Mouse (Mus musculus) myocyte (in vitro differentiated cells): ENCODE measurements around the gene Grm8. TPM values are rescaled to one million over a fixed set of nuclear protein-coding genes. Genes with fewer than 3 reads are reported as not detected.

Experiments used
- H3K27me3 ChIP-seq: one replicate; pipeline ENCODE4 v1.6.1; 2011; ENCODE audit not compliant: control insufficient read depth, insufficient read depth, insufficient read length
- H3K36me3 ChIP-seq: one replicate; pipeline ENCODE4 v1.6.1; 2011; ENCODE audit not compliant: control insufficient read depth, insufficient read depth
- H3K4me2 ChIP-seq: one replicate; pipeline ENCODE4 v1.6.1; 2011; ENCODE audit warnings: low read depth, control low read depth
- H3K4me3 ChIP-seq: one replicate; pipeline ENCODE4 v1.5.1; 2011; ENCODE audit warnings: mild to moderate bottlenecking, control low read depth, moderate library complexity
- H3K79me2 ChIP-seq: one replicate; pipeline ENCODE4 v1.6.1; 2011; ENCODE audit not compliant: control insufficient read depth, insufficient read depth
- H3ac ChIP-seq: one replicate; pipeline ENCODE4 v1.6.1; 2011; ENCODE audit not compliant: control insufficient read depth, insufficient read length
- CEBPB ChIP-seq: IDR thresholded peaks from 2 replicates; pipeline ENCODE4 v1.6.1; 2011; ENCODE audit warnings: mild to moderate bottlenecking, moderate library complexity; ENCODE audit not compliant: poor library complexity, insufficient read depth, severe bottlenecking
- E2F4 ChIP-seq: IDR thresholded peaks from one replicate; pipeline ENCODE4 v1.6.1; 2011; ENCODE audit warnings: mild to moderate bottlenecking, control low read depth, moderate library complexity; ENCODE audit not compliant: insufficient read depth
- MAX ChIP-seq: IDR thresholded peaks from one replicate; pipeline ENCODE4 v1.6.1; 2011; ENCODE audit warnings: low read depth, mild to moderate bottlenecking, control low read depth
- MYOD1 ChIP-seq, 3 experiments: IDR thresholded peaks; one replicate each; pipeline ENCODE4 v1.6.1; 2011; ENCODE audit warnings: control low read depth in 2 of 3, low read depth in 2 of 3, mild to moderate bottlenecking in 2 of 3, moderate library complexity in 1 of 3; ENCODE audit not compliant: insufficient read length in 2 of 3, control insufficient read depth in 1 of 3
- MYOG ChIP-seq, 3 experiments: IDR thresholded peaks; one replicate each; pipeline ENCODE4 v1.6.1; 2011; ENCODE audit warnings: control low read depth in 2 of 3, low read depth in 2 of 3, mild to moderate bottlenecking in 2 of 3; ENCODE audit not compliant: insufficient read length in 2 of 3, control insufficient read depth in 1 of 3, insufficient read depth in 1 of 3
- POLR2A ChIP-seq: IDR thresholded peaks from one replicate; pipeline ENCODE4 v1.6.1; 2011; ENCODE audit warnings: low read depth, mild to moderate bottlenecking, control low read depth, moderate library complexity; ENCODE audit not compliant: insufficient read length
- POLR2AphosphoS2 ChIP-seq: IDR thresholded peaks from one replicate; pipeline ENCODE4 v1.6.1; 2011; ENCODE audit warnings: low read depth, control low read depth; ENCODE audit not compliant: insufficient read length
- REST ChIP-seq: IDR thresholded peaks from one replicate; pipeline ENCODE4 v1.6.1; 2011; ENCODE audit warnings: mild to moderate bottlenecking, control low read depth, moderate library complexity; ENCODE audit not compliant: insufficient read depth, insufficient read length
- SRF ChIP-seq: IDR thresholded peaks from one replicate; pipeline ENCODE4 v1.6.1; 2011; ENCODE audit warnings: low read depth; ENCODE audit not compliant: control insufficient read depth, insufficient read length
- TCF12 ChIP-seq: IDR thresholded peaks from one replicate; pipeline ENCODE4 v1.6.1; 2011; ENCODE audit warnings: mild to moderate bottlenecking, control low read depth; ENCODE audit not compliant: poor library complexity, insufficient read depth, severe bottlenecking
- TCF3 ChIP-seq: IDR thresholded peaks from one replicate; pipeline ENCODE4 v1.6.1; 2011; ENCODE audit warnings: low read depth, control low read depth; ENCODE audit not compliant: insufficient read length
- USF1 ChIP-seq: IDR thresholded peaks from one replicate; pipeline ENCODE4 v1.6.1; 2011; ENCODE audit warnings: low read depth, mild to moderate bottlenecking, control low read depth, moderate library complexity
- polyA plus RNA-seq: library from polyadenylated mRNA; unstranded; fragments of >200 nt; fragmentation: generic; extraction: Trizol; gene quantifications from one replicate; pipeline ENCODE4 v1.2.1, GENCODE M21; 2012; ENCODE audit warnings: missing spikeins

The Grm8 gene
- polyA plus RNA-seq, 1 experiment: not detected

- no peaks in the 10 kb centered on the region for H3K36me3 ChIP-seq
- H3K27me3 ChIP-seq: no peaks in the 10 kb centered on the region
- H3K4me2 ChIP-seq: no peak overlapping the region
- H3K79me2 ChIP-seq: no peaks in the 10 kb centered on the region
- H3K4me3 ChIP-seq: no peak overlapping the region
- TF ChIP-seq MYOG (IDR thresholded peaks at IDR 0.05; ENCODE audit: control insufficient read depth in 1 of 3, insufficient read depth in 1 of 3, insufficient read length in 2 of 3, low read depth in 2 of 3): no peak
- no peak for TF ChIP-seq TCF3
- TF ChIP-seq REST: no peak
- H3ac ChIP-seq: no peak overlapping the region
Observed at GRCm38 (mm10) chr6:27408473-27408872, 726.5 kb downstream of the Grm8 start.

DNA sequence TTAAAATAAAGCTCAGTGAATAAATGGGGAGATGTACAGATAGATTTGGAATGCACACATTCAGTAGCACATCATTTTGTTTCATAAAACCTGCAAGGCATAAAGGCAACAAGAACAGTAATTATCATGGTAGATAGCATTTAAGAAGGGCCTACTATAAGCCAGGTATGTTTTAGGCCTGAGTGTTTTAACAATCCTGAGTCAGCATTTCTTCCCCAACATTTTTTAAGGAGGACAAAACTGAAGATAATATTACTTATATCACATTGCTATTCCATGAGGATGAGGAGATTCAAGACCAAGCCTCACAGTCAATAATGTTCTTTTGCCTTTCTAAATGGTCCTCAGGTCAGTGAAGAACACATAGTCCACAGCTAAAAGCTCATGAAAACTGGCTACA lies 762.6 kb downstream of the Grm8 start:
- H3K27me3 ChIP-seq: no peaks in the 10 kb centered on the region

DNA sequence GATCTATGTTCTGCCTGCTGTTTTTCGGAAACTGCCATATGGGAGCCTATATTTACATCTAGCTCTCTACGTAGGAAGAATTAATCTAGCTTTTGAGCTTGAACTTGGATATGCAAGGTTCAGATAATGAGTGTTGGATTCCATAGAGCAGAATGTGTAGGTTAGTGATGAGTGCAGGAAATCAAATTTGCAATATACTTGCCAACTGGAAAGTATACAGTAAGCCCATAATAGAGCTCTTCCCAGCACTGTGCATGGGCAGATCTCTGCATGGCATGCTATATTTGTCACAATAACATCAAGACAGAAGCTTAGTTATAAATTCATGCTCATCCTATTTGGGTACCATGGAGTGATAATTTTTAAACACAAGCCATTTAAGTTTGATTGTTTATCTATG lies 763.9 kb downstream of the Grm8 start:
- Histone ChIP-seq H3K4me2 (no peak overlapping the region), H3K79me2 (no peaks in the 10 kb centered on the region), H3K4me3 (no peak overlapping the region), H3K27me3 (no peaks in the 10 kb centered on the region), H3ac (no peak overlapping the region), H3K36me3 (no peaks in the 10 kb centered on the region)
- TF ChIP-seq TCF3: no peak
- TF ChIP-seq MYOD1 (IDR thresholded peaks at IDR 0.05; ENCODE audit: control insufficient read depth in 1 of 3, insufficient read length in 2 of 3, low read depth in 2 of 3): no peak
- no peak for TF ChIP-seq E2F4
- no peak for TF ChIP-seq MYOG (IDR thresholded peaks at IDR 0.05; ENCODE audit: control insufficient read depth in 1 of 3, insufficient read depth in 1 of 3, insufficient read length in 2 of 3, low read depth in 2 of 3)
- TF ChIP-seq TCF12: no peak
- no peak for TF ChIP-seq SRF
- no peak for TF ChIP-seq CEBPB
- no peak for TF ChIP-seq POLR2A
- TF ChIP-seq USF1: no peak
- no peak for TF ChIP-seq MAX
- TF ChIP-seq REST: no peak
- TF ChIP-seq POLR2AphosphoS2: no peak

More for the DNA sequence above, 762.6 kb downstream of the Grm8 start:
- no peaks in the 10 kb centered on the region for H3K36me3 ChIP-seq
- no peak for TF ChIP-seq CEBPB
- no peak for TF ChIP-seq MAX
- no peak for TF ChIP-seq TCF3
- no peak for TF ChIP-seq POLR2A
- no peak for TF ChIP-seq SRF
- no peak for TF ChIP-seq E2F4
- TF ChIP-seq POLR2AphosphoS2: no peak
- no peak for TF ChIP-seq USF1
- TF ChIP-seq MYOG (IDR thresholded peaks at IDR 0.05; ENCODE audit: control insufficient read depth in 1 of 3, insufficient read depth in 1 of 3, insufficient read length in 2 of 3, low read depth in 2 of 3): no peak
- TF ChIP-seq TCF12: no peak
- TF ChIP-seq REST: no peak
- no peak for TF ChIP-seq MYOD1 (IDR thresholded peaks at IDR 0.05; ENCODE audit: control insufficient read depth in 1 of 3, insufficient read length in 2 of 3, low read depth in 2 of 3)
- H3K79me2 ChIP-seq: no peaks in the 10 kb centered on the region
- no peak overlapping the region for H3ac ChIP-seq
- no peak overlapping the region for H3K4me2 ChIP-seq
- H3K4me3 ChIP-seq: no peak overlapping the region

GRCm38 (mm10) chr6:27363775-27364174 lies 771.2 kb downstream of the Grm8 start:
- TF ChIP-seq TCF12 (no peak), MYOG (IDR thresholded peaks at IDR 0.05; ENCODE audit: control insufficient read depth in 1 of 3, insufficient read depth in 1 of 3, insufficient read length in 2 of 3, low read depth in 2 of 3) (no peak), E2F4 (no peak), MAX (no peak), CEBPB (no peak), SRF (no peak), MYOD1 (IDR thresholded peaks at IDR 0.05; ENCODE audit: control insufficient read depth in 1 of 3, insufficient read length in 2 of 3, low read depth in 2 of 3) (no peak), TCF3 (no peak), REST (no peak), USF1 (no peak), POLR2A (no peak)

GRCm38 (mm10) chr6:27360440-27360839 lies 774.5 kb downstream of the Grm8 start:
- no peak overlapping the region for H3ac ChIP-seq
- no peaks in the 10 kb centered on the region for H3K79me2 ChIP-seq
- H3K36me3 ChIP-seq: no peaks in the 10 kb centered on the region
- H3K27me3 ChIP-seq: no peaks in the 10 kb centered on the region
- no peak overlapping the region for H3K4me2 ChIP-seq
- H3K4me3 ChIP-seq: no peak overlapping the region
- no peak for TF ChIP-seq TCF12
- no peak for TF ChIP-seq POLR2A
- TF ChIP-seq TCF3: no peak
- no peak for TF ChIP-seq REST
- no peak for TF ChIP-seq SRF
- no peak for TF ChIP-seq MYOD1 (IDR thresholded peaks at IDR 0.05; ENCODE audit: control insufficient read depth in 1 of 3, insufficient read length in 2 of 3, low read depth in 2 of 3)
- no peak for TF ChIP-seq POLR2AphosphoS2
- no peak for TF ChIP-seq CEBPB
- no peak for TF ChIP-seq USF1
- TF ChIP-seq MYOG (IDR thresholded peaks at IDR 0.05; ENCODE audit: control insufficient read depth in 1 of 3, insufficient read depth in 1 of 3, insufficient read length in 2 of 3, low read depth in 2 of 3): no peak
- no peak for TF ChIP-seq E2F4
- no peak for TF ChIP-seq MAX

More at GRCm38 (mm10) chr6:27363775-27364174, 771.2 kb downstream of the Grm8 start:
- Histone ChIP-seq H3K27me3 (no peaks in the 10 kb centered on the region), H3K4me2 (no peak overlapping the region), H3K36me3 (no peaks in the 10 kb centered on the region), H3K4me3 (no peak overlapping the region), H3K79me2 (no peaks in the 10 kb centered on the region), H3ac (no peak overlapping the region)
